22 mouse cellular contexts compared by ENCODE assay signal in the genomic region with DNA sequence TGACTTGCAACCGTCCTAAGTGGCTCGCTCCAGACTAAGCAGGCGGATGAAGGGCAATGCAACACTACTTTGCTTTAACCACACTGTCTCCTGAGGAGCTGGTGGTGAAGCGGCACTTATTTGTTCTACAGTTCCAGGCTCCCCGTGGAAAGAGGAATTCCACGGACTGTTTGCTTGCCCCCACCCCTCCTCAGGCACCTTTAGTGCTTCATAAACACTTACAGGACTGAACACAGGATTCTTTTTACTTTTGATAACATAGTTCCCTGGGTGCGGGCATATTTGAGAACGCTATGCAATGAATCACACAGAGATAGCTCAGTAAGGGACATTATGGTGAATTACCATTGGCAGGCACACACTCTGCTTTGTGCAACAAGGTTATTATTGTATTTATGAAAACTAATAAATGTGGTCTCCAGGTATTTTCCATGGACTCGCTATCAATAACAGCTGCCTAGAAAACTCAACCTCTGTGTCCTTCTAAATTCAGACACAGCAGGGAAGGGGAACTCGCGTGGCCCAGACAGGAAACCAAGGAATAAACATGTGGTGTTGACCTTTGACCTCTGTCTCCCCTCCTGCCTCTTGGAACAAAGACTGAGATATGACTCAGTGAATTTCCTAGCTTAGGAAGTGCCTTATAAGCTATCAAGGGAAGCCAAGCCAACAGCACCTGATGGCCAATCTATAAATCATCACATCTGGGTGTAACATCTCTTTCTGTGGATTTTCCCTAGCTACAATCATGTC.
A peak's percentile ranks its signal among the peaks of the same experiment; 100 is the strongest.
DNase-seq lines count a peak whose midpoint lies in the region; ATAC-seq and TF ChIP-seq lines count a peak whose summit lies in the region.
"Had no signal": no experiment of that assay in that cellular context is flagged by ENCODE, and none has a peak within 500 bp of the region (broad histone marks: within the 10 kb centered on the region; RNA-seq: fewer than 3 reads in every experiment).

No protein-coding gene starts in this region.

- ATAC-seq in liver, postnatal 0 days = no peak
- ATAC-seq in liver, embryonic 11.5 days (replicated peaks; ENCODE audit: low FRiP score) = no peak
- ATAC-seq: forebrain, embryonic 14.5 days; midbrain, embryonic 15.5 days had no signal

- H3K9ac ChIP-seq in liver, postnatal 0 days (replicated peaks) = no peak overlapping the region
- H3K9ac ChIP-seq in liver, embryonic 11.5 days (ENCODE audit: low read depth, low read length) = no peak overlapping the region
- H3K9ac ChIP-seq: hindbrain, embryonic 15.5 days; limb, embryonic 15.5 days; liver, embryonic 15.5 days; midbrain, embryonic 15.5 days; neural tube, embryonic 12.5 days had no signal

- no peak overlapping the region for H3K4me3 ChIP-seq in liver, postnatal 0 days (ENCODE audit: low read depth, low read length)
- no peak overlapping the region for H3K4me3 ChIP-seq in liver, embryonic 11.5 days (ENCODE audit: low read depth, low read length)
- H3K4me3 ChIP-seq: gastrocnemius, adult 2 months; hindbrain, embryonic 15.5 days; layer of hippocampus, adult 2 months; limb, embryonic 15.5 days; liver, embryonic 15.5 days; megakaryocyte, embryonic 14.5 days; midbrain, embryonic 15.5 days; neural tube, embryonic 12.5 days had no signal

- DNase-seq in kidney, postnatal 14 days = peak; percentile 47
- no peak for DNase-seq in kidney, postnatal 4 days
- peak; percentile 44 for DNase-seq in R1 (ENCODE audit: low read depth, low spot score)
- DNase-seq in fibroblast of lung, adult 2 months (ENCODE audit: low read depth) = peak; percentile 49
- peak; percentile 69 for DNase-seq in lung, postnatal 36 days
- DNase-seq in liver, postnatal 0 days = no peak
- no peak for DNase-seq in cerebellum, postnatal 10 days
- no peak for DNase-seq in liver, embryonic 11.5 days (ENCODE audit: low spot score)
- DNase-seq: adrenal gland, postnatal 25 days; cerebellum, adult 9-10 months; gastrocnemius, adult 2 months; right cerebral cortex, postnatal 14 days; spleen, adult 18-20 months; thymus, postnatal 14 days had no signal

- H3K9me3 ChIP-seq in liver, postnatal 0 days (ENCODE audit: low read length) = no peaks in the 10 kb centered on the region
- H3K9me3 ChIP-seq in liver, embryonic 11.5 days (ENCODE audit: control insufficient read depth, low read length) = no peaks in the 10 kb centered on the region
- H3K9me3 ChIP-seq: hindbrain, embryonic 15.5 days; limb, embryonic 15.5 days; liver, embryonic 15.5 days; megakaryocyte, embryonic 14.5 days; midbrain, embryonic 15.5 days; neural tube, embryonic 12.5 days had no signal

- H3K27ac ChIP-seq in liver, postnatal 0 days (ENCODE audit: low read depth) = no peak overlapping the region
- no peak overlapping the region for H3K27ac ChIP-seq in liver, embryonic 11.5 days (ENCODE audit: low read depth, low read length)
- H3K27ac ChIP-seq: gastrocnemius, adult 2 months; hindbrain, embryonic 15.5 days; layer of hippocampus, adult 2 months; limb, embryonic 15.5 days; liver, embryonic 15.5 days; midbrain, embryonic 15.5 days; neural tube, embryonic 12.5 days had no signal

- no peak for TF ChIP-seq CTCF in liver, postnatal 0 days (IDR thresholded peaks at IDR 0.05; ENCODE audit: low read depth)

- H3K27me3 ChIP-seq in liver, postnatal 0 days (ENCODE audit: insufficient read depth, low read length) = no peaks in the 10 kb centered on the region
- no peaks in the 10 kb centered on the region for H3K27me3 ChIP-seq in liver, embryonic 11.5 days (replicated peaks; ENCODE audit: control insufficient read depth, insufficient read depth, low read length)
- H3K27me3 ChIP-seq: hindbrain, embryonic 15.5 days; limb, embryonic 15.5 days; liver, embryonic 15.5 days; megakaryocyte, embryonic 14.5 days; midbrain, embryonic 15.5 days; neural tube, embryonic 12.5 days had no signal

- H3K36me3 ChIP-seq in liver, postnatal 0 days (replicated peaks; ENCODE audit: insufficient read depth, low read length) = peaks cover 41% of the 10 kb centered on the region
- H3K36me3 ChIP-seq in liver, embryonic 11.5 days (ENCODE audit: control insufficient read depth, insufficient read depth, low read length) = peaks cover 14% of the 10 kb centered on the region
- H3K36me3 ChIP-seq: limb, embryonic 15.5 days; midbrain, embryonic 15.5 days had no signal

- no peak for TF ChIP-seq EP300 in liver, postnatal 0 days (IDR thresholded peaks at IDR 0.05; ENCODE audit: low read depth)

- no peak overlapping the region for H3K4me2 ChIP-seq in liver, postnatal 0 days (ENCODE audit: low read depth, low read length)
- H3K4me2 ChIP-seq in liver, embryonic 11.5 days = no peak overlapping the region
- H3K4me2 ChIP-seq: hindbrain, embryonic 15.5 days; limb, embryonic 15.5 days; liver, embryonic 15.5 days; midbrain, embryonic 15.5 days; neural tube, embryonic 12.5 days had no signal

- peaks cover 6% of the 10 kb centered on the region; the same call in 1 of the 2 replicates for H3K4me1 ChIP-seq in liver, postnatal 0 days (ENCODE audit: insufficient read depth)
- H3K4me1 ChIP-seq in liver, embryonic 11.5 days (replicated peaks; ENCODE audit: control insufficient read depth, insufficient read depth, low read length) = no peaks in the 10 kb centered on the region
- H3K4me1 ChIP-seq: limb, embryonic 15.5 days; liver, embryonic 15.5 days had no signal

- 68% methylated on average over 11 of the region's 11 CpGs for WGBS in liver, postnatal 0 days (ENCODE audit: insufficient replicate concordance)
- 78% methylated on average over 11 of the region's 11 CpGs for whole genome bisulfite sequencing in liver, embryonic 11.5 days

Comparison
In these comparisons a context has a peak if more than half of its experiments do, and no peak if none do; other contexts are left out.
1. DNase-seq: peak in kidney, postnatal 14 days (single experiment), R1 (single experiment), fibroblast of lung, adult 2 months (single experiment) and lung, postnatal 36 days (single experiment); none in kidney, postnatal 4 days (0 of 2), liver, postnatal 0 days (single experiment), cerebellum, postnatal 10 days (0 of 2) and liver, embryonic 11.5 days (single experiment).